Mouse (Mus musculus): ENCODE results near the gene Itga10. TPM values are rescaled to one million over a fixed set of nuclear protein-coding genes. Genes with fewer than 3 reads are reported as not detected.
"Not testable (repeated sequence)": the region's sequence is repeated elsewhere in the genome, so short reads cannot be mapped to it uniquely, and the experiment has no call there.

Itga10 gene
- polyA plus RNA-seq, 1 experiment from 2014 or later: 1.1 TPM

- WGBS: under 1% methylated on average over 27 of the region's 27 CpGs
- ATAC-seq: peak; percentile 93
- H3K4me1 ChIP-seq (ENCODE audit: control insufficient read depth, insufficient read depth, low read length): peaks cover 65% of the 10 kb centered on the region
These were observed 44.6 kb upstream of the Itga10 start, which contains the start of gene Lix1l for GRCm38 (mm10) chr3:96600639-96601250. Gene Lix1l (plus strand): TSS chr3:96601149.

GRCm38 (mm10) chr3:96601251-96601787 lies 44.1 kb upstream of the Itga10 start:
- Histone ChIP-seq H3K9me3 (replicated peaks; ENCODE audit: control insufficient read depth, low read length, poor library complexity, severe bottlenecking) (no peaks in the 10 kb centered on the region), H3K36me3 (ENCODE audit: control insufficient read depth, insufficient read depth, low read length) (no peaks in the 10 kb centered on the region), H3K9ac (ENCODE audit: low read depth, low read length) (peak overlapping the region; percentile 95), H3K4me1 (ENCODE audit: control insufficient read depth, insufficient read depth, low read length) (peaks cover 62% of the 10 kb centered on the region), H3K27me3 (ENCODE audit: control insufficient read depth, insufficient read depth, low read depth, low read length) (no peaks in the 10 kb centered on the region), H3K27ac (ENCODE audit: low read length) (peak overlapping the region; percentile 94), H3K4me3 (ENCODE audit: low read depth, low read length) (peak overlapping the region; percentile 89), H3K4me2 (ENCODE audit: low read length) (peak overlapping the region; percentile 88)
- WGBS: under 1% methylated on average over 18 of the region's 40 CpGs
- ATAC-seq: peak; percentile 58

More at GRCm38 (mm10) chr3:96600639-96601250, 44.6 kb upstream of the Itga10 start, which contains the start of gene Lix1l:
- peak within 1 kb of the TSS; percentile 88 for H3K4me2 ChIP-seq (ENCODE audit: low read length)
- no peaks in the 10 kb centered on the region for H3K27me3 ChIP-seq (ENCODE audit: control insufficient read depth, insufficient read depth, low read depth, low read length)
- H3K4me3 ChIP-seq (ENCODE audit: low read depth, low read length): peak within 1 kb of the TSS; percentile 89
- H3K9me3 ChIP-seq (replicated peaks; ENCODE audit: control insufficient read depth, low read length, poor library complexity, severe bottlenecking): no peaks in the 10 kb centered on the region
- H3K9ac ChIP-seq (ENCODE audit: low read depth, low read length): peak within 1 kb of the TSS; percentile 95
- no peaks in the 10 kb centered on the region for H3K36me3 ChIP-seq (ENCODE audit: control insufficient read depth, insufficient read depth, low read length)
- H3K27ac ChIP-seq (ENCODE audit: low read length): peak within 1 kb of the TSS; percentile 94

GRCm38 (mm10) chr3:96601941-96602703 lies 43.3 kb upstream of the Itga10 start:
- Histone ChIP-seq H3K4me2 (ENCODE audit: low read length) (peak overlapping the region; percentile 88), H3K27me3 (ENCODE audit: control insufficient read depth, insufficient read depth, low read depth, low read length) (no peaks in the 10 kb centered on the region), H3K9ac (ENCODE audit: low read depth, low read length) (peak overlapping the region; percentile 95), H3K9me3 (replicated peaks; ENCODE audit: control insufficient read depth, low read length, poor library complexity, severe bottlenecking) (no peaks in the 10 kb centered on the region), H3K36me3 (ENCODE audit: control insufficient read depth, insufficient read depth, low read length) (no peaks in the 10 kb centered on the region), H3K4me3 (ENCODE audit: low read depth, low read length) (peak overlapping the region; percentile 89), H3K27ac (ENCODE audit: low read length) (peak overlapping the region; percentile 94), H3K4me1 (ENCODE audit: control insufficient read depth, insufficient read depth, low read length) (peaks cover 57% of the 10 kb centered on the region)
- no peak for ATAC-seq
- WGBS: 13% methylated on average over 10 of the region's 10 CpGs

GRCm38 (mm10) chr3:96602704-96603084 lies 42.7 kb upstream of the Itga10 start:
- Histone ChIP-seq H3K36me3 (ENCODE audit: control insufficient read depth, insufficient read depth, low read length) (no peaks in the 10 kb centered on the region), H3K27me3 (ENCODE audit: control insufficient read depth, insufficient read depth, low read depth, low read length) (no peaks in the 10 kb centered on the region), H3K4me2 (ENCODE audit: low read length) (peak overlapping the region; percentile 88), H3K9ac (ENCODE audit: low read depth, low read length) (peak overlapping the region; percentile 95), H3K27ac (ENCODE audit: low read length) (peak overlapping the region; percentile 72), H3K9me3 (replicated peaks; ENCODE audit: control insufficient read depth, low read length, poor library complexity, severe bottlenecking) (no peaks in the 10 kb centered on the region), H3K4me3 (ENCODE audit: low read depth, low read length) (peak overlapping the region; percentile 89), H3K4me1 (ENCODE audit: control insufficient read depth, insufficient read depth, low read length) (peaks cover 57% of the 10 kb centered on the region)
- no peak for ATAC-seq
- 29% methylated on average over 5 of the region's 5 CpGs for WGBS

- Histone ChIP-seq H3K4me1 (ENCODE audit: control insufficient read depth, insufficient read depth, low read length) (peaks cover 57% of the 10 kb centered on the region), H3K9me3 (replicated peaks; ENCODE audit: control insufficient read depth, low read length, poor library complexity, severe bottlenecking) (no peaks in the 10 kb centered on the region)
These were observed 42.1 kb upstream of the Itga10 start for GRCm38 (mm10) chr3:96603311-96603710.

GRCm38 (mm10) chr3:96606007-96606406 lies 39.4 kb upstream of the Itga10 start:
- not testable (repeated sequence) for H3K27ac ChIP-seq (ENCODE audit: low read length); H3K9ac ChIP-seq (ENCODE audit: low read depth, low read length); H3K36me3 ChIP-seq (ENCODE audit: control insufficient read depth, insufficient read depth, low read length); H3K4me3 ChIP-seq (ENCODE audit: low read depth, low read length); H3K27me3 ChIP-seq (ENCODE audit: control insufficient read depth, insufficient read depth, low read depth, low read length); ATAC-seq; H3K4me2 ChIP-seq (ENCODE audit: low read length); H3K9me3 ChIP-seq (replicated peaks; ENCODE audit: control insufficient read depth, low read length, poor library complexity, severe bottlenecking)
- H3K4me1 ChIP-seq (ENCODE audit: control insufficient read depth, insufficient read depth, low read length): peaks cover 41% of the 10 kb centered on the region
- WGBS: 91% methylated on average over 3 of the region's 4 CpGs

More at GRCm38 (mm10) chr3:96603311-96603710, 42.1 kb upstream of the Itga10 start:
- Histone ChIP-seq H3K36me3 (ENCODE audit: control insufficient read depth, insufficient read depth, low read length) (no peaks in the 10 kb centered on the region), H3K9ac (ENCODE audit: low read depth, low read length) (peak overlapping the region; percentile 95), H3K27me3 (ENCODE audit: control insufficient read depth, insufficient read depth, low read depth, low read length) (no peaks in the 10 kb centered on the region), H3K27ac (ENCODE audit: low read length) (peak overlapping the region; percentile 72; the same call in 1 of the 2 replicates), H3K4me3 (ENCODE audit: low read depth, low read length) (peak overlapping the region; percentile 89), H3K4me2 (ENCODE audit: low read length) (peak overlapping the region; percentile 88)
- no peak for ATAC-seq
- WGBS: 21% methylated on average over 5 of the region's 5 CpGs

- Histone ChIP-seq H3K27me3 (ENCODE audit: control insufficient read depth, insufficient read depth, low read depth, low read length) (no peaks in the 10 kb centered on the region), H3K4me2 (ENCODE audit: low read length) (no peak overlapping the region), H3K4me1 (ENCODE audit: control insufficient read depth, insufficient read depth, low read length) (peaks cover 41% of the 10 kb centered on the region), H3K4me3 (ENCODE audit: low read depth, low read length) (no peak overlapping the region), H3K9me3 (replicated peaks; ENCODE audit: control insufficient read depth, low read length, poor library complexity, severe bottlenecking) (no peaks in the 10 kb centered on the region), H3K27ac (ENCODE audit: low read length) (no peak overlapping the region), H3K36me3 (ENCODE audit: control insufficient read depth, insufficient read depth, low read length) (no peaks in the 10 kb centered on the region), H3K9ac (ENCODE audit: low read depth, low read length) (no peak overlapping the region)
- 90% methylated on average over 4 of the region's 4 CpGs for WGBS
- ATAC-seq: no peak
These were observed 38.8 kb upstream of the Itga10 start for GRCm38 (mm10) chr3:96606618-96607017.

GRCm38 (mm10) chr3:96617941-96618340 lies 27.4 kb upstream of the Itga10 start:
- H3K9ac ChIP-seq (ENCODE audit: low read depth, low read length): no peak overlapping the region
- no peaks in the 10 kb centered on the region for H3K4me1 ChIP-seq (ENCODE audit: control insufficient read depth, insufficient read depth, low read length)
- no peaks in the 10 kb centered on the region for H3K27me3 ChIP-seq (ENCODE audit: control insufficient read depth, insufficient read depth, low read depth, low read length)
- H3K4me2 ChIP-seq (ENCODE audit: low read length): no peak overlapping the region
- H3K4me3 ChIP-seq (ENCODE audit: low read depth, low read length): no peak overlapping the region
- peaks cover 41% of the 10 kb centered on the region for H3K36me3 ChIP-seq (ENCODE audit: control insufficient read depth, insufficient read depth, low read length)
- no peak overlapping the region for H3K27ac ChIP-seq (ENCODE audit: low read length)
- WGBS: 99% methylated on average over 3 of the region's 3 CpGs
- ATAC-seq: no peak
- no peaks in the 10 kb centered on the region for H3K9me3 ChIP-seq (replicated peaks; ENCODE audit: control insufficient read depth, low read length, poor library complexity, severe bottlenecking)

GRCm38 (mm10) chr3:96623201-96623600 lies 22.2 kb upstream of the Itga10 start:
- Histone ChIP-seq H3K4me3 (ENCODE audit: low read depth, low read length) (no peak overlapping the region), H3K9ac (ENCODE audit: low read depth, low read length) (no peak overlapping the region), H3K27me3 (ENCODE audit: control insufficient read depth, insufficient read depth, low read depth, low read length) (no peaks in the 10 kb centered on the region), H3K27ac (ENCODE audit: low read length) (no peak overlapping the region), H3K4me1 (ENCODE audit: control insufficient read depth, insufficient read depth, low read length) (no peaks in the 10 kb centered on the region), H3K9me3 (replicated peaks; ENCODE audit: control insufficient read depth, low read length, poor library complexity, severe bottlenecking) (no peaks in the 10 kb centered on the region), H3K4me2 (ENCODE audit: low read length) (no peak overlapping the region), H3K36me3 (ENCODE audit: control insufficient read depth, insufficient read depth, low read length) (peaks cover 32% of the 10 kb centered on the region)
- no peak for ATAC-seq
- WGBS: 95% methylated on average over 4 of the region's 4 CpGs

Measured in midbrain, embryonic 16.5 days (tissue).